Mouse (Mus musculus): ENCODE data around the gene Fyttd1.

Fyttd1 gene

DNA sequence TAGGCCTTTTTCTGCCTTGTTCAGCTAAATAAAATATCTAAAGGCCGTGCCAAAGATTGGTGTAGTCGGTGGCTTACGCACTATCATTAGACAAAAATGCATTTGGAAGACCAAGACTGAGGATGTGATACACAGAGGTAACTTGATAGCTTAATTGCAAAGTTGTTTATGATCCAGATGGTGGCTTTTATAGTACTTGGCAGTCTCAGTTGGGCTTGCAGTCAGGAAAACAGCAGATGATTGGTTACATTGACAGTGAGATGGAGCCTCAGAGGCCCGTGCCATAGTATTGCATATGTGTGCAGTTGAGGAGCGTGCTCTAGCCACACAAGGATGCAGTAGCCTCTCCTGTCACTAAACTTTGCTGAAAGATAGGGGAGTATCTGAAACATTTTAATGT lies 65.4 kb downstream of the Fyttd1 start:
- DNase-seq (ENCODE audit: low spot score in 2 of 2): no peak

DNA sequence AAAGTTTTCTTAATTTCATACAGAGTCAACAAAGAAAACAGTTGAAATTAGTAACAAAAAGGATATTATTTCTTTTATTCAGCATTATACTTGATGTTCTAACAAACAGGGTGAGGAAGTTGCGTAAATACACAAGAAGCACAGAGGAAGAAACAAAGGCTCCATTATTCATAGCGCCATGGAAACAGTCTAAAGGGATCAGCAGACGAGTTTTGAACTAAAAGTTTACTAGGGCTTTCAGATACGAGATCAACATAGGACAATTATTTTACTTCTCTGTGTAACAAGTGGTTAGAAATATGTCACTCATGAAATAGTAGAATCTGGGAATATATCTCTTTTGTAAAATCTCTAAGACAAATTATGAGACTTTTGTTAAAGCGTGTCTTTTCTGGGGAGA lies 68.1 kb downstream of the Fyttd1 start:
- no peak for DNase-seq (ENCODE audit: low spot score in 2 of 2)

DNA sequence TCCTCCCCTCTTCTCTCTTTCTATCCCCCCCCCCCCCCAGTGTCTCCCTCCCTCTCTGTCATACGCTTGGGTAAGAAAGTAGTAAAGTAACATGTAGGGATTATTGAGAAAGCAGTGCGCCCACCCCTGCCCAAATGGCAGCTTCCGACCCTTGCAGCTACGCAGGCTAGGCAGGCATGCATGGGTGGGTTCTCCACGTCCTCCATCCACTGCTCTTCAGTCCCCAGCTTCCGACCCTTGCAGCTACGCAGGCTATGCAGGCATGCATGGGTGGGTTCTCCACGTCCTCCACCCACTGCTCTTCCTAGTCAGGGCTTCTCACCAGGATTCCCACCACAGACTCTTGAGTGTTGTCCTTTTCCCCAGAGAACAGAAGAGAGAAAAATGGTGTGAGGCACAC lies 70.7 kb downstream of the Fyttd1 start:
- no peak for DNase-seq (ENCODE audit: low spot score in 2 of 2)

GRCm38 (mm10) chr16:32948656-32949055 lies 71.4 kb downstream of the Fyttd1 start:
- no peak for DNase-seq (ENCODE audit: low spot score in 2 of 2)

- no peak for DNase-seq (ENCODE audit: low spot score in 2 of 2)
These were observed 72.0 kb downstream of the Fyttd1 start for GRCm38 (mm10) chr16:32949281-32949680.

DNA sequence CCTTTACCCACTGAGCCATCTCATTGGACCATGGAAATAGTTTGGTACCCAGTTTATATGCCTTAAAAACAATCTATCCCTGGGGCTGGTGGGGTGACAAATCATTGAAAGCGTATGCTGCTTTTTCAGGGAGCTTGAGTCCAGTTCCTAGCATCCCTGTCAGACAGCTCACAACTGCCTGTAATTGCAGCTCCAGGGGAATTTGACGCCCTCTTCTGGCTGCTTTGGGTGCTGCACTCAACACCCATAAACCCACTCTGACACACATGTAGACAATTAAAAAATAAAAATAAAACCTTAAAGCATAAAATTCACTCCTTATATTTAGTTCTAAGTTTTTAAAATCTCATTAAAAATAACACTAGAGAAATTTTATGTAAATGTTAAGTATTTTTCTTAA lies 73.8 kb downstream of the Fyttd1 start:
- no peak for DNase-seq (ENCODE audit: low spot score in 2 of 2)

GRCm38 (mm10) chr16:32953806-32954205 lies 76.5 kb downstream of the Fyttd1 start:
- no peak for DNase-seq (ENCODE audit: low spot score in 2 of 2)

DNA sequence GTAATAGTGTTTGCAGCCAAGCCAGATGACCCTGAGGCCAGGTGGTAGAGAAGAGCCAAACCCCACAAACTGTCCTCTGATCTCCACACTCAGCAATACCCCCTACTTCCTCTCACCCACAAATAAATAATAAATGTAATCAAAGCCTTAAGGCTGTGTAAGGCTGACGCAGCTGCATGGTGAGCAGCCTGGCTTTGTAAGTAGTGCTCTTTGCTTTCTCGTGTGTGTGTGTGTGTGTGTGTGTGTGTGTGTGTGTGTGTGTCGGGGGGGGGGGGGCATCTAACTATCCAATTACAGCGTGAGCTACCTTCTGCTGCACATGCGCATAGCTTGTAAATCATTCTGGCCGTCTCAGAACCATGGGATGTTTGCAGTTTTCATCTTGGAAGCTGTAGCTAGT lies 77.0 kb downstream of the Fyttd1 start:
- no peak for DNase-seq (ENCODE audit: low spot score in 2 of 2)

DNA sequence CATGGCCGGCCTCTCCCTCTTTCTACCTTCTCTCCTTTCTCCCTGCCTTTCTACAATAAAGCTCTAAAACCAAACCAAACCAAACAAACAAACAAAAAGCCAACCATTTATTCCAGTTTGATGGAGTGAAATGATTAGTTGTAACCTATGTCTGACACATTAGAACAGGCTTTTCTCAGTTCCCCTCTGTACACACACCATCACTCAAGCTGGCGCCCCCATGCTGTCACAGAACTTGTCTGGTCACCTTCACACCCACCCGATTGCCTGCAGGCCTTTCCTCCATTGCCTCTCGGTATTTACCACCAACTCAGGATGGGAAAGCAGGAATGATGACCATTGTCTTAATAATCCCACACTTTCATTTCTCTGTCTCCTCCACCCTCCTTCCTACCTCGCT lies 79.6 kb downstream of the Fyttd1 start:
- no peak for DNase-seq (ENCODE audit: low spot score in 2 of 2)
